Mouse (Mus musculus): ENCODE measurements around the gene Angptl2.

DNA sequence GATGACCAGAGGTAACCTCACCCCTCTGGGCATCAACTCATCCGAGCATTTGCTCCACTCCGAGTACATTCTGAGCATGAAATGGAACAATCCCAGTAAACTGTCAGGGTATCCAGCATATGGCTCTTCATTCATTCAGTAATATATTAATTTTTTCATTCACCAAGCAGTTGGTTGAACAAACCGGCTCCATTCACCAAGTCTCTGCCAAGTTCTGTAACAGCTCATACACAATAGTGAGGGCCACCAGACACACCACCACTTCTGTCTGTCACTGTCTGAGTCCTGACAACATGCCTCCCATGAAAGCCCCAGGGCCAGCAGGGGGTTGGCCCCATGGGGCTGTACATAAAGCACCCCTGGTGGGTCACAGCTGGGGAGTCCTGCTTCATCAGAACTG is 25.9 kb upstream of the Angptl2 start:
- no peak for TF ChIP-seq CTCF (IDR thresholded peaks at IDR 0.05; ENCODE audit: low read depth)
- TF ChIP-seq EP300 (optimal IDR thresholded peaks at IDR 0.05): no peak
